Mouse (Mus musculus) inflammation-experienced regulatory T-cells, adult 6 months (primary cell): ENCODE measurements around the gene 1500015O10Rik. TPM values are rescaled to one million over a fixed set of nuclear protein-coding genes. Genes with fewer than 3 reads are reported as not detected.
A peak's percentile ranks its signal among the peaks of the same experiment; 100 is the strongest.

Experiments used
- ATAC-seq: one replicate; pipeline ENCODE4 v1.8.0; 2017
- polyA plus RNA-seq, 3 experiments: library from polyadenylated mRNA; unstranded; fragments of 100-300 nt; shearing (Covaris generic); gene quantifications; one replicate each; pipeline ENCODE4 v1.2.1; 2017

1500015O10Rik gene
- under 1 TPM in 1 of 3 experiments, not detected in 2; 0.38 TPM for polyA plus RNA-seq

DNA sequence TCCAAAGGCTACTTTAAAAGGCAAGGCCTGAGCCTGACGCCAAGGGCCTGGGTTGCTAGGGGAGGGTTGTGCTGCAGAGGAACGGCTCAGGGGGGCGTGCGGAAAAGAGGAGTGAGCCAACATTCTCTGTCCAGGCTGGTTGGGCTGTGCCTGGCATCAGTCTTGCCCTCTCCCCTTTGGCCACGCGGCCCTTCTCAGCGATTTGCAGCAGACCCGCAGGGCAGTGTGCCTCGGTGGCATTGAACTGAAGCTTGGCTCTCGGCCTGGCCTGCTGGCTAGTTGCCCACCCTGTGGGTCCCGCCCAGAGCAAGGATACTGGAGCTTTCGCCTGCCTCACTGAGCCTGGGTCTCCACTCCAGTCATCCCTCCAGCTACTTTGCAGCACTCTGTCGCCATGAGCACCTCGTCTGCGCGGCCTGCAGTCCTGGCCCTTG is at the start of gene 1500015O10Rik:
TSS of gene 1500015O10Rik (plus strand) at position 112 of the 434 bp plus-strand sequence.
- ATAC-seq: no peak

DNA sequence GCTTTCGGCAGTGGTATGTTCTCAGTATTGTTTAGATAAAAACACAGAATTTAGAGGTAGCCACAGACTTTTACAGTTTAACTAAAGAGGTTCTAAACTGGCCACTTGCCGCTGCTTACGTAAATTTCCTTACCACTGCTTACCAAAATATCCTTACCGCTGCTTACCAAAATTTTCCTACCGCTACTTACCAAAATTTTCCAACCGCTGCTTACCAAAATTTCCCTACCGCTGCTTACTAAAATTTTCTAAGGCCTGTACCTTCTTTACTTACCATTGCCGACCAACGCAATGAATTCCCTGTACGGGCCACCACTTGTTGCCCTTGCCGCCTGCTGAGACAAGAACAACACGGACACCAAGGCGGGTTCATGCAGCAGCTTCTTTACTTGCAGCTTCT is 40.4 kb upstream of the 1500015O10Rik start:
- ATAC-seq: no peak

DNA sequence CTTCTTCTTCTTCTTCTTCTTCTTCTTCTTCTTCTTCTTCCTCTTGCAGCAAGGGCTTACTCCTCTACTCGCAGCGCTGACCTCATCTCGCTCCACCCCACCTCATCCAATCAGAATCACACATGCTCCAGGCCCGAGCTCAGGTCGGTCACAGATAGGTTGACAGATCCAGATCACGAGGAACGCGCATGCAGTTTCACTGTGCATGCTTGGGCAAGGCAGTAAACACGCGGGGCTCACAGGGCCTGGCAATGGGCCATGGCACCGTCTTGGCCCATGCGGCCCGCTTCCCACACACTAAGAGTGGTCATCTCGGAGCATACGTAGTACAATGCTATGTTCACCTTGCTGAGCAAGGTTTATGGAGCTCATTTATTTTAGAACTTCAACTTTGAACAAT is 39.9 kb upstream of the 1500015O10Rik start:
- ATAC-seq: no peak

DNA sequence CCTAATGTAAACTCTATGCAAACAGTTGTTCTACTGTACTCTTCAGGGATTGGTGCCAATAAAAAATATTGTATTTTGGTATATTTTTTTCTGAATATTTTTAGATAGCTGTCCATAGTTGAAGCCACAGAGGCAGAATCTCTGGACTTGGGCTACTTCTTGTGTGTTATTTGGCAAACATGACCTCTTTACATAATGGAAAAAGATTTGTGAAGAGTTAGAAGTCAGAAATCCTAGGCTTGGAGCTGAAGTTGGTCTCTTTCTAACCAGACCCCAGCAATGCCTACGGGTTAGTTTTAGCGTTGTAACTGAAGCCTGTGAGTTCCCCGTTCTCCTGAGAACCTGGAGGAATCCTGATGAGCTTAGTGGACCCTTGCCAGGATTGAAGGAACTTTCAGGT is 36.3 kb upstream of the 1500015O10Rik start:
- no peak for ATAC-seq

DNA sequence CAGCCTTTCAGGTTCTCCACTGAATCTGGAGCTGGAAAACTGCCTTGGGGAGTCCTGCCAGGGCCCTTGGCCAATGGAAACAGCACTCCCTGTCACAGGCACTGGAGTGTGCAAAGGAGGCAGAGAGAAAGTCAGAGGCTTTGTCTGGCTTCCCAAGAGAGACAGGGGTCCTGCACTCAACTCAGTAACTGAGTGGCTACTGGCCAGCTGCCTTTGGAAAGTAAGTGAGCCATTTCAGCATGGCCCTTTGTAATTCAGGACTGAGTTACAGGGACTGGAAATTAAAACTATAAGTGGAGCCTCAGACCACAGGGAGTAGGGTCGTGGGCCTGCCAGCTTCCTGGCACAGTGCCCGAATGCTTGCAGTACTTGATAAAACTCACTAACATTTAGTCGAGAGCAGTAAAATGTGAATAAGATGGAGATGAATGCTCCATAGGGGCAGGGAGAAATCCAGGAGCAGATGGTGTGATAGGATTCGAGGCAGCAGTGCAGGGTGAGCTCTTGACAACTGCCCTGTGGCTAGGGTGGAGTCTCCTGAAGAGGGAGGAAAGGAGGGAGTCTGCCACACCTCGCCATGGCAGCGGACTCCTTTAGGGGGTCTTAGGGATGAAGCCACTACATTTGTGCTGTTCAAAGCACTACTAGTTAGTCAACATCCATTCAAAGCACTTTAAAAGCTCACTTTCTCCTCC is 35.4 kb upstream of the 1500015O10Rik start:
- no peak for ATAC-seq

DNA sequence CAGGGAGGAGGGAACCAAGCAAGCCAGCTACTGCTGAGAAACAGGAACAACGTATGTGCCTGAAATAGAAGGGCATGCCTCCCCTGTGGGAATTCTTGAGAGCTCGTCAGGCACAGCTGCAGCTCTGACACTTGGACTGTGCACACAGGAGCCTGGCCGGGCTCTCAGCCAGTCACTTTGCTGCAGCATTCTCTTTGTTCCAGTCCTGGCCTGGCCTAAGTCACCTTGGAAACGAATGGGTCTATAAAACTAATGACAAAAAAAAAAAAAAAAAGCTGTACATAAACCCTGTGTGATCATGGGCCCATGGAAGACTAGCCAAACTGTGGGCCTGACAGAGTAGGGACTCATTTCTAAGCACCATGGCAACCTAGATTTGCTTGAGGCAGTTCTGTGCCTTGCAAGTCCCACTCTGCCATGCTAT is 31.8 kb upstream of the 1500015O10Rik start:
- no peak for ATAC-seq

DNA sequence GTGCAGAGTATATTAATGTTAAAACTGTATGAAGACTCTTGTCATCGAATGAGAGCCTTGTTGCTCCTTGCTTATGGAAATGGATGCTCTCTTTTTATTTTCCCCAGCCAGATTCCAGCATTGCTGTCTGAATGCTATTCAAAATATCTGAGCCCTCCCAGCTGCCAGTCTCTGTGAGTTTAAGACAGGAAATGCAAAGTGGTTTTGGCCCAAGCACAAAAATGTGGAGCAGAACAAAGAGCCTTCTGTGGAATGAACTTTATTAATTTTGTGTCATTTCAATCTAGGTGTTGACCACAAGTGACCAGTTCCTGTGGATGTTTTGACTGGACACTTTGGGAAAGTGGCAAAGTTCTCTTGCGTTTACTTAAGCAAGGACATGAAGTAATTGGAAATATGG is 15.6 kb upstream of the 1500015O10Rik start:
- no peak for ATAC-seq

DNA sequence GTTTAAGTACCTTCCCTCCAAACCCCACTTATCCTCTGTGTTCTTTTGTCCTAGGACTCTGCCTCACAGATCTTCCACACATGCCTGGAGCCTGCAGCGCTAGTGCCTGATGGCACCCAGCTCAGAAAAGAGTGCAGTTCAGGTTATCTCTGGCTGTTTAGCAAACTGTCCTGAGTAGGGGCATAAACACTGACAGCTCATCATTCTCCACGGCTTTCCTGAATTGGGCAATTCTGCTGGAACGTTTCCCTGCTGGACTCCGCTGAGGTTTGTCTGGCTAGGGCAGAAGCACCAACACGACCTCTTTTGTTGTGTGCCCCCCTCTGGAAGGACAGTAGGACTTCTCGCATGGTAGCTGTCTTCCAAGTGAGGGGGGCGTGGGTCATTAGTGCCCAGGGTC is 12.4 kb upstream of the 1500015O10Rik start:
- ATAC-seq: no peak

DNA sequence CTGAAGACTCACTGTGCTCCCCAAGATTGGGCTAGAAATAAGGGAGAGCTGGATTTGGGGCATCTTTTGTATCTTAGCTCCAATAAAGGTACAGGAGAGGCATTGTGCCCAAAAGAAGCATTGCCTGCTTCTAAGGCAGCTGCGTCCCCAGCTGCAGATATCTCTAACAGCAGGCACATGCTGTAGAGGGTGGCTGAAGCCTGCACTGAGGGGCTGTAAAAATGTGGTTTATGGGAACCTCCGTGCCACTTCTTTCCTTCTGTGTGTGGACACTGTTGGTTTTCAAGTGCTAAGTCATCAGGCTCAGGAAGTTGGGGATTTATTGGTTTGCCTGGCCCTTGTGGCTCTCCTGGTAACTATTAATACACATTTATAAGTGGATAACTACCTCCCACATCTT is 11.6 kb upstream of the 1500015O10Rik start:
- ATAC-seq: no peak

DNA sequence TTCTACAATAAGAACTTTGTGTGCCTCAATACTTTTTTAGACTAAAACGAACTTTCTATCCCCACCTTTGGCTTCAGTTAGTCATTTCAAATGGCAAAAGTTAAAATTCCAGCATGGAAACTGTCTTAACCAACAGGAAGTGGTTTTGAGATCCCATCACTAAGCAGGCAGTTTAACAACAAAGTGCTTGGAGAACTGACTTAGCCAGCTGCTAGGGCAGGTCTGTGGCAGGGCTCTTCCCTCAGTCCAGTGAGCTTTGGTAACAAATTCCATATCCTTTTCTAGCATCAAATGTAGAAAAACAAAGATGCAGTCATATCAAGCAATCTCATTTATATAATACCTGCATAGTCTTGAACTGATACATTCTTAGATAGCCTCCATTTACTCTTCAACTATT is 7.9 kb upstream of the 1500015O10Rik start:
- ATAC-seq: no peak

DNA sequence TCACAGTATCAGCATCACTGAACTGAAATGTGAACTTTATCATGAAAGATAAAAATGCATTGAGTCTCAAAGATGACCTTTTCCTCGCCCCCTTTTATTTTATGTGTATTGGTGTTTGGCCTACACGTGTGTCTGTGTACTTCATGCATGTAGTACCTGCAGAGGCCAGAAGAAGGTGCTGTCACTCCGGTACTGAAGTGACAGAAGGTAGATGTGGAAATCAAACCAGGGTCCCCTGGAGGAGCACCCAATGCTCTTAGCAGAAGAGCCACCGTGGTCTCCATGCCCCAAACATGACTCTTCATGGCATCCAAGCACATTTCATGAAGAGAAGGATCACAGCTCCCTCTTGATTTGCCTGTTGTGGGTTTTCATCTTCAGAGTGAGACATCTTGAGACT is 1.7 kb downstream of the 1500015O10Rik start:
- no peak for ATAC-seq

DNA sequence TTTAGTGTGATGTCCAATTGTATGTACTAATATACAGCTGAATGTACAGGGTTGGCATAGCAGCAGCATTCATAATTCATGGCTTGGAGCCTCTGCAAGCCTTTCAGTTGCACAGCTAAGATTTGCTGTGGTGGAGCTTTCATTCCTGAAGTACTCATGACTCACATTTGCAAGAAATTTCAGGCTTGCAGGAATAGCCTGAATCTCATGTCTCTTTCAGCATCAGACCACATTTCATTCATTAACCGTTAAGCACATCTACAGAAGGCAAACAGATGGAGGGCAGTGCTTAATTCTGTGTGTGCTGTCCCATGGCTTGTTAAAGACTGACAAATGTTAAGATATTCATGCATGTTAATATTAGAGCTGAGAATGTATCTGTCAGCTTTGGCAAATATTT is 2.3 kb downstream of the 1500015O10Rik start:
- no peak for ATAC-seq

DNA sequence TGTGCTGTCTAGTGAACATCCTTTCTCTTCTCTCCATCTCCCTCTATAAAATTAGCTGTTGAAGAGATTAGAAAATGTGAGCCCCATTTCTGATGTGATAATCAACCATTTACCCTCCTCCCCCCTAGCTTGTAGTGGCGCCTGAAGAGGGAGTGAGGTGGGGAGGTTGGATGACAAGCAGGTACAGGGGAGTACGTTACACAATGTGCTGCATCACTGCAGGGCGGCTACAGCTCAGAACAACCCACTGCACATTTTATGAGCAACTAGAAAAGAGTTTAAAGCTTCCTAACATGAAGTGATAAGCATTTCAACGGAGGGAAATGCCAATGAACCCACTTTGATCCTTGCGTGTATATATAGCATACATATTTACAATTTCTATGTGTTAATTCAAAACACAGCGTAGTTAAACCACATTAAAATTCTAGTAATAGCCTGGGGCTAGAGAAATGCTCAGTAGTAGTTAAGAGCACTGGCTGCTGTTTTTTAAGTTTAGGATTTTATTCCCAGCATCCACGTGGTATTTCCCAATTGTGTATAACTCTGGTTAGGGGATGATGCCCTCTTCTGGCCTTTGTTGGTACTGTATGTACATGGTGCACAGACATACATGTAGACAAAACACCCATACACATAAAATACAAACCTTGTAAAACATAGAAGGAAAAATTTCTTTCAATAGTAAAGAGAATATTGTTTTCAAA is 7.6 kb downstream of the 1500015O10Rik start:
- no peak for ATAC-seq

DNA sequence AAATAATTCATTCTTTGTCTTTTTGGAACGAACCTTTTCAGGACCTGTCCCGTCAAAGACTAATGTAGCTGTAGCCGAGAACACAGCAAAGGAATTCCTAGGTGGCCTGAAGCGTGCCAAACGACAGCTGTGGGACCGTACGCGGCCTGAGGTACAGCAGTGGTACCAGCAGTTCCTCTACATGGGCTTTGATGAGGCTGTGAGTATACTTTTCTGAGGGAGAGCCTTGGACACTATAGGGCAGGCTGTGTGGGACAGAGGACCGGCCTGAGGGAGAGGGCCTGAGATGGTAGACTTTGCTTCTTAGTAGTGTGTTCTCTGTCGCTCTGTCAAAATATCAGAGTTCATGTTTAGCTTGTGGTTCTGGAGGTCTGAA is 8.1 kb downstream of the 1500015O10Rik start:
- no peak for ATAC-seq

DNA sequence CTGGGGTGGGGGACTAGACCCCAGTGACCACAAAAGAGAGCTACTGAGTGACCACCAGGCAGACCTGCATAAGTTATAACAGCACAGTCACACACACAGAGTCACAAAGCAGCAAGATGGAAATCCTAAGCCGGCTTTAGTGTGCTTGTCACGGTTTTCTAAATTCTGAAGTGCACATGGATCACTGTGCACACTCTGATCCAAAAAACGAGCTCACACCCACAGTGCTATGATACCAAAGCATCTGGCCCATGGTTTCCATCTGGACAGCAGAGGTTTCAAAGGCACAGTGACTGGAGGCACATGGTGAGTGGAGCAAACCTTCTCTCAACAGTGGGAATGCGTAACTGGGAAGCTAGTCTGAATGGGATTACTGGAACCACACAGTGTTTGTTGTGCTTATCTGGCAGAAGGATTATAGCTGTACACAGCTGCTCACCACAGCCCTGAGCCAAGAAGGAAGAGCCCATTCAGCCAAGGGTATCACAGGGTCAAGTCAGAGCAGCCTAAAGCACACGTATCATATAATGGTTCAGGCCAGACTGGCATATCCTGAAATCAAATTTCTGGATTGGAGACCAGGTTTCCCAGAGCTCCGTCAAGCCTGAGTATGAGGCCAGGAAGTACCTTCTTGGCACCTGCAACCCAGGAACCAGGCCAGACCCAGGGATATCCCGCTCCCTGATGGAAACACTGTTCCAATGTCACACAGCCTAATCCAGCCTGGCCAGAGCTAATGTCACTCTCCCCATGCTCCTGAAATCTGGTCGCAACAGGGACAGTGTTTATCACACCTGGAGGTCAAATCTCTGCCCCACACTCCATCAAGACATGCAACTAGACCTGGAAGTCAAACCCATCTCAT is 24.3 kb downstream of the 1500015O10Rik start:
- ATAC-seq: no peak

DNA sequence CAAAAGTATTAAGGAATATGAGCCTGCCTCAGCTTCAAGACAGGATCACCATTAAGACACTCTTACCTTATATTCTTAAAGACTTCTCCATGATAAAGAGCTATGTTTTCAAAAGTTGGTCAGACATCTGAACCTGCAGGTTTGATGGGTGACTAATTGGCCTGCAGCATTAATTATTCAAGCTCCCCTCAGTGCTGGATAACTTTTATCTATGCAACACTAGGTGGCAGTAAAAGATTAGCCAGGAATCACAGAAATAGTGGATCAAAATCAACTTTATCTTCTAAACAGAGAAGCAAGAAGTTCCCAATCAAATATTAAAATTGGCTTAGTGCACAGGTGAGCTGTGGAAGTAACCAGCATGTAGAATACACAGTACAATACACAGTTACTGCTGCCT is 29.7 kb downstream of the 1500015O10Rik start:
- ATAC-seq: peak; percentile 84

DNA sequence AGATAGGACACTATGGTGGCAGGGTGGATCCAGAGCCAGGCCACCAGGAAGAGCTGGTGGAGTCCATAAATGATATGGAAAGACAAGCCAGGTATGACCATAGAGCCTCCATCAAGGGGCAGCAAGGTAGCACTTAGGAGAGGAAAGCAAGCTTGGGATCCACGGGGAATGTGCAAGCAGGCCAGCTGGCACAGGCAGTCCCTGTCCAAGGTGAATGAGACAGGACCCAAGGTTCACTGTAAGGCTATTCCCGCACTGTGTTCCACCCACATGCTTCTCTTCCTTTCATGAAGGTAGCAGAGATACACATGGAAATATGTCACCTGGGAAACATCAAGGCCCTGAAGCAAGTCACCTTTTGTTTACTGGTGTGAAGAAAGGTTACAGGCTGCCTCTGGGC is 34.1 kb downstream of the 1500015O10Rik start:
- ATAC-seq: no peak

DNA sequence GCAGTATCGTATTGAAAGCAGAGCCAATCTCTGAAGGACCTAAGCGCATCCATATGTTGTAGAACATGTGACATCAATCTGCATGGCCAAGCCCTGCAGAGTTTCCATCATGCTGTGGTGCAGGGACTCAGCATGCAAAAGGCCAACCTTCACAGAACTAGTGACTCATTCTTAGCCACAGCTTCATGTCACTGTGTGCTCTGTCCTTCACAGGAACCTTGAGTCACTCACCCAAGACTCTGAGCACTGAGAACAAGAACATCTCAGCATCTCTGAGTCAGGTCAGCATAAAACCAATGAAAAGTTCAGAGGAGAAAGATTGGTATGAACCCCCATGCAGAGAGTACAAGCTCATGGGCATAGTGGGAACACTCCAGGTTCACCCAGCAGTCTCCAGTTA is 35.9 kb downstream of the 1500015O10Rik start:
- no peak for ATAC-seq

DNA sequence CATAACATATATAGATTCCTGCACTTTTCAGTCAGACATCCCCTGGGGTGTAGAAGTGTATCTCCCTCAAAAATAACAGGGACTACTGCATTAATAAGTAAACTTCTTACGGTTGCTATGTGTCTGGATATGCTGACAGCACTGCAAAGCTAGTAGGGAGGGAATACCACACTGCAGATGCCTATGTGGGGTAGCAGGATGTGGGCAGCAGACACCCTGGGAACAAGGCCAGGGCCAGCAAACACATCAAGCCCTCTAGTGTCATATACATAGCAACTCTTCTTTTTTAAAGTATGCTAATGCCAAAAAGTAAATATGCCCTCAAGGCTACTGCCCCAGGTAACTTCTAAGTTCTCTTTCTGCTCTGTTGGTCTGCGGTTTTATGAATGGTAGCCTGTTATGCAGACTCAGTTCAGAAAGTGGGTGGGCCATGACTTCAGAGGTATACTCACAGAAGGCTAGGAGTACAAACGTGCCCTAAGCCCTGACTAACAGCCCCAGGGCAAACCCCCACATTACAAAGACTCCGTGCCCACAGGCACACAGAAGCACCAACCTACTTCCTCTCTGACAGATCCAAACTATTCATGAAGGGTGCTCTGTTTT is 38.1 kb downstream of the 1500015O10Rik start:
- peak; percentile 81 for ATAC-seq

DNA sequence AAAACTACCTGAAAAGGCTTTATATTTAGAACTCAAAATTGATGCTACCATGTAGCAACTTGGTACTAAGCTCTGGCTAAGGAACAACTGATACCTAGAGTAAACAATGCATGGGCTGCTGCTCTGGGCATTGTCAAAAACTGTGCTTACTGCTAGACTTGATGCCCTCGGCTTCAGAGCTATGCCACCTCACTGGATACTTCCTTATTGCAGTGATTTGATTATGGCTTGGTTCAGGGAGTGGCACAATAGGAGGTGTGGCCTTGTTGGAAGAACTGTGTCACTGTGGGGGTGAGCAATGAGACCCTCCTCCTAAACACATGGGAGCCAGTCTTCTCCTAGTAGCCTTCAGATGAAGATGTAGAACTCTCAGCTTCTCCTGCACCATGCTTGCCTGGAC is 38.9 kb downstream of the 1500015O10Rik start:
- no peak for ATAC-seq

DNA sequence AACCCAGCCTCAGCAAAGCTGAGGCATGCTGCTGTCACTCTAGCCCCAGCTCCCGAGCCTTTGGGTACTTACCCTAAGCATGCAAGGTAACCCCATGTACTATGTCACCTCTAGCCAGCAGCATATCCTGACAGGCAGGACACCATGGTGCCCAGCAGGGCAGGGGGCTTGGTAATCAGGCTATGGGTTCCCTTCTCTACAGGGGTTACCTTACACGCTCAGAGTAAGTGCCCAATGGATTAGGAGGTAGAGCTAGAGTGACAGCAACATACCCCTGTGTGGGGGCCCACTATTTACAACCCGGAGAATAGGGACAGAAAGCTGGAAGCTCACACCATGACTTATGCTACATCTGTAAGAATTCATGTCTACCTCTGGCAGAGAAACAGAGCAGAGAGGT is 39.6 kb downstream of the 1500015O10Rik start:
- no peak for ATAC-seq

DNA sequence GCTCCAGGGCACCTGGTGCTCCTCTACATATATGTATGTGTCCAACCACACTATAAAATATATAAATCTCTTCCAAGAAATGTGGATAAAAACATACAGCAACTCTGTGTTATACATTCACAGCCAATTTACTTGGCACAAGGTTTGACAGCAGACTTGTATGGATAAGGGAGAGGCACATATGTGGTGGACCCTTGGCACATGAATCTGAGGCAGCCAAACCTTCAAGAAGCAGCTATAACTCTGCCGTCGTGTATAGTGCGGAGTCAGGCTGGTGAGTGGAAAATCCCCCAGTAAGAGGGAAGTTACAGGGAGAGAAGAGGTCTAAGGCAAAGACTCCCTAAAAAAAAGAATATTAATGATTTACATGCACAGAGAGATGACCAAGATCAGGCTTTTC is 42.3 kb downstream of the 1500015O10Rik start:
- no peak for ATAC-seq

DNA sequence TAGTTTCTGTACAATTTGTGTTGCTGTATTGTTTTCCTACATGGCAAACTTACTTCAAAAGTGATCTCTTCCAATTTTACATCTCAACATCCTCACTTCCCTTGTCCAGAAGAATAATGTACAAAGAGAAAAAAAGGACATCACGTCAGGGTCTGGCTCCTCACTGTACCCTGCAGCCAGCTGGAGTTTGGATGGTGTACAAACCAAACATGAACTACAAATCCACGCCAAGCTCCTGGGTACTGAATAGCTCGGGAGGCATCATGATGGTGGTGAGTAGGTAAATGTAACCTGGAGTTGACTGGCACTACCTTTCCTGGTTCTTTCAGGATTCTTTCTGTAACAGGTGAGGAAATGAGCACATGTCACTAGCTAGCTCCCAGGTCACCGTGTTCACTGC is 43.7 kb downstream of the 1500015O10Rik start:
- ATAC-seq: no peak
